Mouse (Mus musculus) cerebellum, postnatal 14 days (tissue): ENCODE results near the gene Napsa.
A peak's percentile ranks its signal among the peaks of the same experiment; 100 is the strongest.

ENCODE experiments used
- DNase-seq, 2 experiments: peaks; one replicate each; pipeline ENCODE4 v3.0.0; 2021; ENCODE audit warnings: mixed read lengths in 2 of 2

Gene Napsa

GRCm38 (mm10) chr7:44538756-44539624 is 33.2 kb upstream of the Napsa start:
- no peak for DNase-seq

GRCm38 (mm10) chr7:44542555-44542954 is 29.6 kb upstream of the Napsa start:
- DNase-seq: no peak

GRCm38 (mm10) chr7:44543071-44543470 is 29.1 kb upstream of the Napsa start:
- no peak for DNase-seq

GRCm38 (mm10) chr7:44546274-44546673 is 25.9 kb upstream of the Napsa start:
- no peak for DNase-seq

- DNase-seq: no peak
Observed at GRCm38 (mm10) chr7:44547041-44547440, 25.1 kb upstream of the Napsa start.

GRCm38 (mm10) chr7:44547725-44548124 is 24.5 kb upstream of the Napsa start:
- peak in 1 of 2 experiments; percentile 48 for DNase-seq

GRCm38 (mm10) chr7:44548497-44549087 is 23.6 kb upstream of the Napsa start, which contains the start of gene Pold1:
Gene Pold1 (minus strand): TSS chr7:44548849.
- DNase-seq: peak; percentile 99

- DNase-seq: peak in 1 of 2 experiments; percentile 25
Observed at GRCm38 (mm10) chr7:44549621-44550408, 22.4 kb upstream of the Napsa start.

GRCm38 (mm10) chr7:44550409-44550678 is 21.8 kb upstream of the Napsa start:
- no peak for DNase-seq

GRCm38 (mm10) chr7:44551301-44551700 is 20.9 kb upstream of the Napsa start:
- no peak for DNase-seq

- peak in 1 of 2 experiments; percentile 46 for DNase-seq
Observed at GRCm38 (mm10) chr7:44551731-44552130, 20.4 kb upstream of the Napsa start.

GRCm38 (mm10) chr7:44552141-44552908 is 19.9 kb upstream of the Napsa start:
- no peak for DNase-seq

- peak; percentile 74 to 85 for DNase-seq
Observed at GRCm38 (mm10) chr7:44553196-44553764, 18.9 kb upstream of the Napsa start.

GRCm38 (mm10) chr7:44553826-44554225 is 18.4 kb upstream of the Napsa start, which contains the start of gene Nr1h2:
Gene Nr1h2 (minus strand): TSS chr7:44553951.
- peak; percentile 96 to 97 for DNase-seq

GRCm38 (mm10) chr7:44557629-44558028 is 14.6 kb upstream of the Napsa start:
- no peak for DNase-seq

- peak; percentile 93 to 95 for DNase-seq
Observed at GRCm38 (mm10) chr7:44560435-44561400, 11.5 kb upstream of the Napsa start.

GRCm38 (mm10) chr7:44563284-44563683 is 8.9 kb upstream of the Napsa start:
- no peak for DNase-seq

GRCm38 (mm10) chr7:44564486-44564885 is 7.7 kb upstream of the Napsa start:
- DNase-seq: no peak

GRCm38 (mm10) chr7:44565414-44565813 is 6.8 kb upstream of the Napsa start:
- no peak for DNase-seq

GRCm38 (mm10) chr7:44568803-44569202 is 3.4 kb upstream of the Napsa start:
- no peak for DNase-seq

GRCm38 (mm10) chr7:44570989-44571388 is 1.2 kb upstream of the Napsa start:
- no peak for DNase-seq
